Mouse (Mus musculus) Patski (cell line): ENCODE data around the gene Klhl15. TPM values are rescaled to one million over a fixed set of nuclear protein-coding genes. Genes with fewer than 3 reads are reported as not detected.
"Not testable (repeated sequence)": the region's sequence is repeated elsewhere in the genome, so short reads cannot be mapped to it uniquely, and the experiment has no call there.

Source experiments
- ATAC-seq: fragments of 100-300 bp; one replicate; pipeline ENCODE4 v1.8.0; 2021
- CTCF ChIA-PET: fragments of 350-600 bp; sonication (Branson Sonifier 250); formaldehyde crosslinking; loops from one replicate; lab custom pipeline; 2022; ENCODE audit warnings: inconsistent platforms; lab: Charles Lee
- POLR2A ChIA-PET: fragments of 350-600 bp; sonication (Branson Sonifier 250); formaldehyde crosslinking; loops from one replicate; lab custom pipeline; 2022; ENCODE audit warnings: antibody characterized with exemption, inconsistent platforms; lab: Charles Lee
- DNase-seq: peaks from one replicate; pipeline ENCODE4 v3.0.0-alpha.2; 2011; ENCODE audit warnings: low read depth, low spot score
- H3K27me3 ChIP-seq: fragments of 371-371 bp; one replicate; pipeline ENCODE4 v1.5.1; 2021
- CTCF ChIP-seq: fragments of 100-300 bp; IDR thresholded peaks from one replicate; pipeline ENCODE4 v1.5.1; 2021
- in situ Hi-C: fragments of 300-500 bp; cut with MboI; formaldehyde crosslinking; loops from 3 replicates; pipeline ENCODE4 v1.11.1; 2018; ENCODE audit warnings: low pct_unique_long_range_greater_than_20kb, mixed read lengths
- polyA plus RNA-seq: library from polyadenylated mRNA; unstranded; gene quantifications from one replicate; pipeline ENCODE4 v1.2.3, GENCODE M21; 2021

Gene Klhl15
- polyA plus RNA-seq, result 6.5 TPM

DNA sequence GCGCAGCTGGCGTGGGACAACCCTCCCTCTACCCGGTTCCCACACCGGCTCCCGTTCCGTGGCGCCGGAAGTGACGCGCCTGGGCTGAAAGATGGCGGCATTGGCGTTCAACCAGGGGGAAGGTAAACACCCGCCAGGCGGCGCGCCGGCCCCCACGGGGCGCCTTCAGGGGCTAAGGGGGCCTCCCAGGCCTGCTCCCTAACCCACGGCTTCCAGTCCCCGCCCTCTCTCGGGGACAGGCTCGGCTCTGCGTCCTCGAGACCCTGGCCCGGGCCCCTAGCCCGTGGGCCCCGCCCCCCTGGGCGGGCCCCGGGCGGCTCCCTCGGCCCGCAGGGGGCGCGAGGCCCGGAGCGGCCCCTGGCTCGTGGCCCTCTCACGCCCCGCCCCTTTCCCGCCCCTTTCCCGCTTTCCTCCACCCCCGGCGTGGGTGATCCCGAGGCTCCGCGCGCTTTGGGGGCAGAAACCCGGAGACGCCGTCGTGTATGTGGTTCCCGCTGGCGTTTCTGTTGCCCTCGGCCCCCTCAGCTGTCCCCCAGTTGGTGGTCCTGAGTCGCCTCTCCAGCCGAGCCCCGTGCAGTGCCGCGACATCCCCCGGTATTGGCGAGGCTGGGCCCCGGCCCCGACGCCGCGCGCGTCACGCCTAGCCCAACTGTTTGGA is at the start of gene Klhl15:
Klhl15 (plus strand) TSS at position 68 of the 658 bp plus-strand sequence.
- in situ Hi-C loops, result loop anchor here (10.0 to 25.0 kb wide), 2 partner anchors 553 to 1090 kb away; no protein-coding TSS in a partner anchor
- peaks cover 73% of the 10 kb centered on the region for H3K27me3 ChIP-seq
- ATAC-seq (peak; percentile 91), DNase-seq (peak; percentile 9)
- TF ChIP-seq CTCF, result no peak
- CTCF ChIA-PET, result interaction anchor here (0.6 to 2.2 kb wide), 2 partner anchors 10 to 12 kb away, joined by 3 to 7 read pairs; no protein-coding TSS in a partner anchor
- POLR2A ChIA-PET, result interaction anchor here (1.3 kb wide), 1 partner anchor 22 kb away, joined by 4 read pairs; the partner anchor contains the start of gene Eif2s3x

- ATAC-seq (no peak), DNase-seq (no peak)
- ChIA-PET CTCF (no interaction called here), POLR2A (no interaction called here)
- peaks cover 4% of the 10 kb centered on the region for H3K27me3 ChIP-seq
- in situ Hi-C loops, result no loop called here
- no peak for TF ChIP-seq CTCF
Measured at GRCm38 (mm10) chrX:94185156-94185555, 49.2 kb upstream of the Klhl15 start.

GRCm38 (mm10) chrX:94193901-94194300 is 40.5 kb upstream of the Klhl15 start:
- ATAC-seq, H3K27me3 ChIP-seq, POLR2A ChIA-PET, in situ Hi-C loops, DNase-seq: not testable (repeated sequence)
- TF ChIP-seq CTCF, result peak; percentile 75
- CTCF ChIA-PET, result interaction anchor here (1.8 kb wide), 1 partner anchor 10 kb away, joined by 4 read pairs; no protein-coding TSS in a partner anchor

DNA sequence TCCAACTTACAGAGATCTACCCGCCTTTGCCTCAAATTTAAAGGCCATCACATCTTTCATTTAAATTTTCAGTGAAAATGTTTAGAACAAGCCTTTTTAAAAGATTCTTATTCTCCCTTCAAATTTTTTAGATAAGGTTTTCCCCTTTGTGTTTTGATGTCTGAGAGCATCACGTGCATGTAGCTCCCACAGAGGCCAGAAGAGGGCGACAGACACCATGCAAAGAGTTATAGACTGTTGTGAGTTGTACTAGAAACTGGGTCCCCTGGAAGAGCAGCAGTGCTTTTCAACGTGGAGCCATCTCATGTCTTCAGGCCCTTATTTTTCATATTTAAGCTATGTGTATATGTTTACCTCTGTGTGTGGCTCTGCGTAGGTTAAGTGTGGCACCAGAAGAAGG is 36.6 kb upstream of the Klhl15 start:
- DNase-seq, result no peak
- in situ Hi-C loops, result no loop called here
- peak; percentile 79 for TF ChIP-seq CTCF
- ChIA-PET CTCF (interaction anchor here (1.2 to 2.1 kb wide), 3 partner anchors 11 to 14 kb away, joined by 3 to 12 read pairs (median 4); partner anchors contain the start of gene Eif2s3x), POLR2A (no interaction called here)
- H3K27me3 ChIP-seq, result no peaks in the 10 kb centered on the region
- no peak for ATAC-seq

GRCm38 (mm10) chrX:94212264-94212596 is 22.2 kb upstream of the Klhl15 start:
- TF ChIP-seq CTCF, result no peak
- H3K27me3 ChIP-seq, result peaks cover 10% of the 10 kb centered on the region
- POLR2A ChIA-PET, result interaction anchor here (0.6 to 1.5 kb wide), 3 partner anchors 20 to 30 kb away, joined by 3 to 6 read pairs (median 4); partner anchors contain the start of gene Klhl15
- in situ Hi-C loops, result no loop called here
- peak; percentile 38 for ATAC-seq
- CTCF ChIA-PET, result interaction anchor here (0.7 to 3.0 kb wide), 6 partner anchors 9 to 47 kb away, joined by 3 to 12 read pairs (median 4); no protein-coding TSS in a partner anchor
- DNase-seq, result no peak

DNA sequence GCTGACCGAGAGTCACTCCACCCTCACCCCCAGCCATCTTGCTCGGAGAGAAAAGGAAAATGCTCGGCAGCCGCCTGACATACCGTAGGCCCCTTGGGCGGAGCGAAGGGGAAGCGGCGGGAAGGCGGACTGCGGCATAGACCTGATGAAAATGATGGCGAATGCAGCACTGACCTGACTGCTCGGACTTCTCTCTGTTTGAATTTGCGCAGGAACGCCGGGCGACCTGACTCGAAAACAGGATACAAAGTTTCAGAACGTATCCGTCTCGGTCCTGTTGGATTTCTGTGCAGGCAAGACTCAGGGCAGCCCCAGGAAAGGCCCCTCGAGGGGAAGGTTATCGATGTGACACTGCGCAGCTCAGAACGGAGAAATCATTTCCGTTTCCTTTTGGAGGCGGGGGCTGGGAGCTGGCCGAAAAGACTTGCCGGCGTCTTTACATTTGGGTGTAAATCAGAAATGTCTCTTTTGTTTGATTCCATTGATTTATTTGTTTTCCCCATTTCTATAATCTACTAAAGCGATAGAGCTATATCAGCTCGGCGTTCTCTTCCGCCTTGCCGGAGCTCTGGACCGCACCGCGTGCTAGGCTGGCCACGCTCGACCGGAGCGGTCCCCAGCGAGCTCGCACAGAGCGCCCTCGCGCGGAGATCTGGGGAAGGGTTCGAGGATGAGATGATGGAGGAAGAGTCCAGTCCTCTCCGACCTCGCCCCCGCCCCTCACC is 21.6 kb upstream of the Klhl15 start, which contains the start of gene Eif2s3x:
Eif2s3x (minus strand) TSS at position 266 of the 725 bp plus-strand sequence.
- H3K27me3 ChIP-seq, result peaks cover 10% of the 10 kb centered on the region
- POLR2A ChIA-PET, result interaction anchor here (0.9 to 1.5 kb wide), 2 partner anchors 19 to 21 kb away, joined by 3 to 4 read pairs; partner anchors contain the start of gene Klhl15
- in situ Hi-C loops, result no loop called here
- no peak for TF ChIP-seq CTCF
- peak; percentile 75 for DNase-seq
- ATAC-seq, result peak; percentile 93
- CTCF ChIA-PET, result interaction anchor here (0.7 to 3.0 kb wide), 7 partner anchors 9 to 1059 kb away, joined by 3 to 12 read pairs (median 3); no protein-coding TSS in a partner anchor

DNA sequence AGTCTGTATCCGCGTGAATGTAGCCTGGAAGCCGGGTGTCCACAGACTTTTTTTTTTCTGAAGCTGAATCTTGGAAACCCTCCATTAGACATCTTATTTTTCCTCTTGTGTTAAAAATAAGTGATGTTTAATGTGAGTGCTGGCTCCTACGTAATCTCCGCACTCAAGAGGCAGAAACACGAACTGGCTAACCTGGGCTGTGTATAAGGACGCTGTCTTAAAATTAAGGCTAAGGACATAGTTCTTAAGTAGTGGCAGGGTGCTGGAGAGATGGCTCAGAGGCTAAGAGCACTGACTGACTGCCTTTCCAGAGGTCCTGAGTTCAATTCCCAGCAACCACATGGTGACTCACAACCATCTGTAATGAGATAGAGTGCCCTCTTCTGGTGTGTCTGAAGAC is 21.0 kb upstream of the Klhl15 start:
- POLR2A ChIA-PET, result interaction anchor here (1.5 kb wide), 1 partner anchor 21 kb away, joined by 4 read pairs; the partner anchor contains the start of gene Klhl15
- in situ Hi-C loops, result no loop called here
- peak; percentile 23 for ATAC-seq
- CTCF ChIA-PET, result interaction anchor here (0.9 to 3.0 kb wide), 5 partner anchors 10 to 53 kb away, joined by 3 to 12 read pairs (median 4); no protein-coding TSS in a partner anchor
- no peak for TF ChIP-seq CTCF
- DNase-seq, result no peak
- H3K27me3 ChIP-seq, result peaks cover 10% of the 10 kb centered on the region

GRCm38 (mm10) chrX:94233432-94233831 is 967 bp upstream of the Klhl15 start:
- peaks cover 61% of the 10 kb centered on the region for H3K27me3 ChIP-seq
- ATAC-seq (no peak), DNase-seq (no peak)
- POLR2A ChIA-PET, result interaction anchor here (1.3 kb wide), 1 partner anchor 20 kb away, joined by 4 read pairs; the partner anchor contains the start of gene Eif2s3x
- no peak for TF ChIP-seq CTCF
- CTCF ChIA-PET, result interaction anchor here (1.2 kb wide), 1 partner anchor 21 kb away, joined by 4 read pairs; the partner anchor contains the start of gene Eif2s3x
- in situ Hi-C loops, result loop anchor here (10.0 to 25.0 kb wide), 2 partner anchors 554 to 1089 kb away; no protein-coding TSS in a partner anchor

DNA sequence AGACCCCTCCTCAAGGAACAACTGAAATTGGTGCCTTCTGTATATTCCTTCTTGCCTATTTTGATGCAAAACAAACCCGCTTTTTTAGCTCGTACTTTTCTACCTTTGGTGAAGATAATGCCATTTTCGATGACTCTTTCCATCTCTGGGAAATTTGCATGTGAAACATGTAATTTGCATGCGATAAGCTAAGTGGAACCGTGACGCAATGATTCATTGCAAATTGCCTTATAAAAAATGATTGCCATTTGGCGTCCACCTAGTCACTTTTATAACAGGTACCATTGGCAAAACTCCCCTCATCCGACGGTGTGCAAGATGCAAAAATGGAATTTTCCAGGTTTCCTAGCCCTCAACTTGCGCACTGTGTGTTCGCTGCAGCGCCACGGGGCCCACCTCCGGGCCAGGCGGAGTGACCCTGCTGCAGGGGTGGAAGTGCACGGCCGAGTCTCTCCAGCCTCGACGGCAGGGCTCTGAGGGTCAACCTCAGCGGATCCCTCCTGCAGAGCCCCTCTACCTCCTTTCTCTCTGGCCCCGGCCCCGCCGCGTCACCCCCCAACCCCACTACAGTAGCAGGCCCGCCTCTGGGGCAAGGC is 365 bp upstream of the Klhl15 start:
- ChIA-PET POLR2A (interaction anchor here (1.3 kb wide), 1 partner anchor 21 kb away, joined by 4 read pairs; the partner anchor contains the start of gene Eif2s3x), CTCF (no interaction called here)
- peaks cover 67% of the 10 kb centered on the region for H3K27me3 ChIP-seq
- in situ Hi-C loops, result loop anchor here (10.0 to 25.0 kb wide), 2 partner anchors 553 to 1089 kb away; no protein-coding TSS in a partner anchor
- no peak for TF ChIP-seq CTCF
- DNase-seq, result no peak
- ATAC-seq, result no peak
